Mouse (Mus musculus) gastrocnemius, postnatal 4 days (tissue): ENCODE results near the gene C130032M10Rik. TPM values are rescaled to one million over a fixed set of nuclear protein-coding genes. Genes with fewer than 3 reads are reported as not detected.

Experiments used
- DNase-seq, 2 experiments: peaks; one replicate each; pipeline ENCODE4 v3.0.0; 2021 to 2022; ENCODE audit warnings: low spot score in 2 of 2, mixed read lengths in 2 of 2
- long read RNA-seq, 2 experiments: library from polyadenylated mRNA; stranded (forward); transcript quantifications; one replicate each; pipeline ENCODE4 v2.0.0; 2021
- total RNA-seq, 2 experiments: library from RNA; stranded (reverse); gene quantifications; 2 replicates each; pipeline ENCODE4 v1.2.3; 2021

The C130032M10Rik gene
- total RNA-seq, result not detected
- long read RNA-seq, experiment 1, result 0 reads
- long read RNA-seq, experiment 2, result 0 reads

DNA sequence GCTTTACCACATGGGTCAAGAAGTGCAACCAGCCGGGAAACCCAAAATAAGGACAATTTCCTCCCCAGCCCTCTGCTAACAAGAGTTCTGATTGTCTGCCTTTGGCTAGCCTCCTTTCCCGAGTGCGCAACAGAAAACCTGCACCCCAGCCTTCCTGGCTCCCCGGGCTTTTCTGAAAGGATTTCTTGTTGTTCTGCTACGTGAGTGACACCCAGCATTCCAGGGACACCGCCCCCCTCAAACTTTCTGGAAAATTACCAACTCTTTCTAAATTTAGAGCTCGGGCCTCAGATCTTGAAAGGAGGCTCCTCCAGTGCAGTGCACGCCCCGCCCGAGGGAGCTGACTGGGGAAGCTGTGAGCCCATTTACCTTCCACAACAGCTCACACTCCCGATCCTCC lies at the start of gene C130032M10Rik:
Gene C130032M10Rik (plus strand): TSS at position 334 of the 400 bp plus-strand sequence.
- no peak for DNase-seq

DNA sequence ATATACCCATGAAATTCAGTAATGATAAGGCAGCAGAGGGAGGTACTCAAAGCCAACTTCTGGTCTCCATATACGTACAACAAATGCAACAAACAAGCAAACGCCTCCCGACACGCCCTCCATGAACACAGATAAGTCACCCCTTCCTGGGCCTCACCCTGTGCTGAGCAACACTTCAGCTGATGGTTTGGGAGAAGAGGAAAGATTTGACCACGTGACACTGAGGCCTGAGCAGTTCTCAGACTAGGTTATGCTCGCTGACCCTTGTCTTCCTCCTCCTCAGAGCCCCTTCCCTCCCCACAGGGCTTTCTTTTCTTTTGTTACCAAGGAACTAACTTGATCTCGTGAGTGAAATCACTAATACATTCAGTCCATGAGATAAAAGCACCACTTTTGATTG lies 48.6 kb upstream of the C130032M10Rik start:
- no peak for DNase-seq

DNA sequence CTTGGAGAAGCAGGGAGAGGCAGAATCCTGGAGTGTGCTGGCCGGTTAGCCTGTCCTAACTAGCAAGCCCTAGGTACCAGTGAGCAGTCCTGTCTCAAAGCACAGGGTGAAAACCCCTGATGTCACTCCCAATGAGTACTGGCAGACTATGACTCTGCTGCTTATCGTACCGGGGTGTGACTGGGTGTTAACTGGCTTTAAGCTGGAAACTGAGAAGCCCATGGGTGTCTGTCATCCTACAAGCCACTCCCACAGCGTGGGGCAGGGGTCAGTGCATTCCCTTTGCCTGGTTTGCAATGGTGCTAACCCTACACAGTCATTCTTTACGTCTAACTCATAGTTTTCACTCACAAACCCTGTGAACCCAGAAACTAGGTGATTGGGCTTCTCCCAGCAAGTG lies 47.3 kb upstream of the C130032M10Rik start:
- no peak for DNase-seq

DNA sequence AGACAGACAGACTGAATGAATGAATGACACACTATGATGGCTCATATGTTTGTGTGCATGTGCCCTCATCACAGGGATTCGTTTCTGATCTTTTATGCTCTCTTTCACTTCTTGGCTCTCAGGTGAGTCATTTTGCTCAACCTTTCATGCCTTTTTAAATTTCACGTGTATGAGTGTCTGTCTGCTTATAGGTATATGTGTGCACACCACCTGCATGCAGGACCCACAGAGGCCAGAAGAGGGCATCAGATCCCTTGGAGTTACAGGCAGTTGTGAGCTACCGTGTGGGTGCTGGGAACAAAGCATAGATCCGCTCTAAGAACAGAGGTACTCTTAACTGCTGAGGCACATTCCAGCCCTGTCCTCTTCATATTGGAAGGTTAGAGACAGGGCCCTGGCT lies 46.8 kb upstream of the C130032M10Rik start:
- DNase-seq, result no peak

DNA sequence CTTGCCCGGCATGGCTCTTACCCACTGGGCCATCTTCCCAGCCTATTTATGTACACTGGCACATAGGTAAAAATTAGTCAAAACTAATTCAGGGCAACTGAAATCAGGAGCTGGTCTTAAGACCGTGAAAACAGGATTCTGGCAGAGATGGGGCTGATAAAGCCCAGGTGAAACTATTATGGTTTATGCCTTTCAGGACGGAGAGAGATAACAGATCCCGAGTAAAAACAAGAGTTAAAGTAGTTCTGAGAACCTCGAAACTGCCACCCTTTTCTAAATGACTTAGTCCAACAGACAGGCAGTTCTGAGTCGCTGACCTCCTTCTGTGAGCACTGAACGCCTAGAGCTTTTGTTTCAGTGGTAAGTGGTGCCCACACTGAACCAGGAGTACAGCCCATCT lies 43.6 kb upstream of the C130032M10Rik start:
- no peak for DNase-seq

DNA sequence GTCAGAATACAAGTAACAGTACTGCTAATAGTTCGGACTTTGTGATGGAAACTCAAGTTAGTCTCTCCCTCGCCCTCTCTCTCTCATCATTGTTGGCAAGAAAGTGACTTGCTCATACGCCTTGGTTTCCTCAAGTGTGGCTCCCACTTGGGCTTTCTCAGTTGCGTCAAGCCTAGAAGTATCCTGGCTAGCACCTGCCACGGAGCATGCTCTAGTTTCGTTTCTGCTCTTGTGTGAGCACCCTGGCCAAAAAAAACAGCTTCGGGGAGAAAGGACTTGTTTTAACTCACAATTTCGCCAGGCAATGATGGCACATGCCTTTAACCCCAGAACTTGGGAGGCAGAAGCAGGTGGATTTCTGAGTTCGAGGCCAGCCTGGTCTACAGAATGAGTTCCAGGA lies 38.5 kb upstream of the C130032M10Rik start:
- no peak for DNase-seq

DNA sequence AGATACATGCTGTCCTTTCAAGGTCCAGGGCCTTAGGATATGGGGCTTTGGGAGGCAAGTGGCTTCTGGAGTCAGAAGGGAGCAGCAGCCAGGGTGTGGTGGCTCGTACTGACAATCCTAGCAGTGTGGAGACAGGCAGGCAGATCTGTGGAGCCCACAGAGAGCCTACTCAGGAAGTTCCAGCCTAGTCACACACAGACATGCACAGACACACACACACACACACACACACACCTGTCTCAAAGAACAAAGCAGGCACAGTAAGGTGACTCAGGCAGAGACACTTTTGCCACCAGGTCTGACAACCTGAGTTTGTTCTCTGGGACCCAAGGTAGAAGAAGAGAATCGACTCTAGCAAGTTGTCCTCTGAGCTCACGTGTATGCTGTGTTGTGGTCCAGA lies 34.6 kb upstream of the C130032M10Rik start:
- no peak for DNase-seq

DNA sequence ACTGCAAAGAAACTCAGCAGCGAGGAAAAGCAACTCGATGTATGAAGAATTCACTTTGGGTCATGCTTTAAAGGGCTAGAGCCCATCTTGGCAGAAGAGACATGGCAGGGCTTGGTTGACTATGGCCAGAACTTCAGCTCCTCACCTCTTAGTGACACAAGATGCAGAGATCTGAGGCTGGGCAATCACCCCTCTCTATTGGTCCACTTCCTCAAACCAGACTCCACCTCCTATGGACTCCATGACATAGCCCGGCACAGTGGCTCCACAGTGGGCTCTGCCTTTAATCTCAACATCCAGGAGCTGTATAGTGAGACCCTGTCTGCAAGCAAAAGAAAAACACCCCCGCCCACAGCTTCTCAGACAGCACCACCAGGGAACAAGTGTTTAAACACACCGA lies 30.7 kb upstream of the C130032M10Rik start:
- DNase-seq, result no peak

- DNase-seq, result no peak
Observed at GRCm38 (mm10) chr9:114486808-114487207, 28.7 kb upstream of the C130032M10Rik start.

DNA sequence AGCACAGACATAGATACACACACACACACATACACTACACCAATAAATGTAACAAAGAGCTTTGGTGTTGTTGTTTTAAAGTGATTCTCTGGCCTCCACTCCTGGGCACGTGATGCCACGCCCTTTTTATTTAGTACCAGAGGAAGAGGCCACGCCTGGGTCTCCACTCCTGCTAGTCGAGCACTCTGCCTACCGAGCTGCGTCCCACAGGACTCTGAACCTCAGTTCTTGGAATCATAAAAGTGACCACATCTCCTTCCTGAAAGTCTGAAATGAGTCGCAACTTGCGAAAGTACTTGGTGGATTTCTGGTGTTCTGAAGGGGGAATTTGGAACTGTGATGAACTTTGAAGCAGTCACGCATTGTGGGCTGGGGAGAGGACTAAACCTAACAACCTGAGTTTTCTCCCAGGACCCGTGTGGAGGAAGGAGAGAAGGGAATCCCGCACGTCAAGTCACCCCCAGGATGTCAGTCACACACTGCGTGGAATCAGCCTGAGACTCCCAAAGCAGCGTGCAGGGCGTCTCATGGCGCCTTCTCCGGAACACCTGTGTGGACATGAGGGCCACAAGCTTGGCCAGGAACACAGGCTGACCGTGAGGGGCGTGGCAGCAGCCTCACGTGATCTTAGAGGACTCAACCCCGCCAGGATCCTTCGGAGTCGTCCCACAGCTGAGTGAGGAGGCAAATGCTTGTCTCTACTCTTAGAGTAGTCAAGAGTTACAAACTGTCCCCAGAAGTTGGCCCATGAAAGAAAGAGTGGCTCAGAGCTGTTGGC lies 27.8 kb upstream of the C130032M10Rik start:
- DNase-seq, result no peak

DNA sequence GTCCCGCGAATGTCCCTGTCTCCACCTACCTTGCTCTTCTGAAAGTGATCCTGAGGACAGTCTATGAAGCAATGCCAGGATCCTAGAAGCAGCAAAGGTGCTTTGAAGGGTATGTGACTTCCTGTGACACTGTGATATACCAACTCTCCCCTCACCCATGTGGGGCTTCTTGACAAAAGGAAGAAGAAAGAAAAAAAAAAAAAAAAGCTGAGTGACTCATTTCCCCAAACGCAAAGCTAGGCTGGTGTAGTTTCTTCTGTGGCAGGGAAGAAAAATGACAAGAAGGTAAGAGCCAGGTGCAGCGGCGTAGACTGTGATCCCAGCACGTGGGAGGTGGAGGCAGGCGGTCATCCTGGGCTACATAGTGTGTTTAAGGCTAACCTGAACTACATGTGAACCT lies 19.0 kb upstream of the C130032M10Rik start:
- DNase-seq, result no peak

DNA sequence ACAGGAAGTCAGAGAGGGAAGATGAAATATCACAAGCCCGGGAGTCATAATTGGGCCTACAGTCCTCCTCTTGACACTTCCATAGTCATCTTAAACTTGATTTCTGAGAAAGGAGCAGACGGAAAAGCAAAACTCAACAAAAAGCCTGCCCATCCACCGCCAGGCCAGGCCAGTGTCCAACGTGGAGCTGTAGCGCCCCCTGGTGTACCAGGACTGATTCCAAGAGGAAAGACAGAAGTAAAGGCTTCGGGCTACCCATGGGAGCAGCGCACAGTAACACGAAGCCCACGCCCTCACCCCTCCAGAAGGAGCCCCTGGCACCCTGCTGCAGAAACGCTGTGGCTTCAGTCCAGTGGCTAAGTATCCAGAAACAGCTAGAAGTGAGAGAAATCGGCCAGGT lies 17.3 kb upstream of the C130032M10Rik start:
- peak; percentile 77 to 88 for DNase-seq

DNA sequence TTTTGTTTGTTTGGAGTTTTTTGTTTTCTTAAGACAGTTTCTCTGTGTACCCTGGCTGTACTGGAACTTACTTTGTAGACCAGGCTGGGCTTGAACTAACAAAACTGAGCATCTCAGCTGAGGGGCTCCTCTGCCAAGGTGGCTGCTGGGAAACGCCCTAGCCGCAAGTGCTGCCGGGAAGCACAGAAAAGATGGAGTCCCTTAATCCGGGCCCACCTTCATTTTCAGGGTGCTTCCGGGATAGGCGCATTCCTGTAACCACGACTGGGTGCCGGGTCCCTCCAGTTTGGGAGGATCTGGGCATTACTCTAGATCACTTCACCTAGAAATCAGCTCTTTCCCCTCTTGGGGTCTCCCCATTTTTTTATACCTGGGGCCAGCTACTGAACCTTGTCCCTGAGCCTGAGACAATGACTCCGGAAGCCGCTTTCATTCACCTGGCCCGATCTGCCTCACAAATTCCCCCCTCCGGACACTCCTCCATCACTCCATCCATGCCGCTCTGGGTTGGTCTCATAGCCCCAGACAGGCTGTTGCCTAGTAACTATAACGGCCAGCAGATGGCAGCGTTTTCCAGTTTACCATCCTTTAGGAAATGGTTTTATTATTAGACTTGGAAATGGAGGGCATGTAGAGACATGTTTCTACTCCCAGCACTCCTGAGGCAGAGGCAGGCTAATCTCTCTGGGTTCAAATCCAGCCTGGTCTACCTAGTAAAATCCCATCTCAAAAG lies 15.5 kb upstream of the C130032M10Rik start:
- DNase-seq, result peak; percentile 31 to 69

DNA sequence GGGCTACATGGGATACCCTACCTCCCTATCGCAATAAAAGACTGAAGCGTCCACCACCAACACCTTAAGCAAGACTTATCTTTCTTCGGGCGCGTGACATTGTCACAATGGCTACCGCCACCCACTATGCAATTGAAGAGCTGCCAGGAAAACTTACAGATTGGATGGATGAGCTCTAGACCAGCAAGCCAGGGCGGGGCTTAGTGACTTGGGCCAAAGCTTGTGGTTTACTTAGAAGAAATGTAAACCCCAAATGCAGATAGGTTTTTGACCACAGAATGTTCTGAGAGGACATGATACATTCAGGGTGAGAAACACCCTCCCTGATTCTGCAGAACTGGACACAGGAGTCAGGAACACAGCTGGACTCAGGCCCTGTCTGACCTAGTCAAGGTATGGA lies 14.4 kb upstream of the C130032M10Rik start:
- no peak for DNase-seq

GRCm38 (mm10) chr9:114501913-114502312 lies 13.6 kb upstream of the C130032M10Rik start:
- no peak for DNase-seq

- DNase-seq, result no peak
Observed at GRCm38 (mm10) chr9:114502711-114503427, 12.6 kb upstream of the C130032M10Rik start.

- DNase-seq, result no peak
Observed at GRCm38 (mm10) chr9:114504816-114505215, 10.7 kb upstream of the C130032M10Rik start, which contains the start of gene Ccr4. TSS of gene Ccr4 (minus strand) at chr9:114504916.

DNA sequence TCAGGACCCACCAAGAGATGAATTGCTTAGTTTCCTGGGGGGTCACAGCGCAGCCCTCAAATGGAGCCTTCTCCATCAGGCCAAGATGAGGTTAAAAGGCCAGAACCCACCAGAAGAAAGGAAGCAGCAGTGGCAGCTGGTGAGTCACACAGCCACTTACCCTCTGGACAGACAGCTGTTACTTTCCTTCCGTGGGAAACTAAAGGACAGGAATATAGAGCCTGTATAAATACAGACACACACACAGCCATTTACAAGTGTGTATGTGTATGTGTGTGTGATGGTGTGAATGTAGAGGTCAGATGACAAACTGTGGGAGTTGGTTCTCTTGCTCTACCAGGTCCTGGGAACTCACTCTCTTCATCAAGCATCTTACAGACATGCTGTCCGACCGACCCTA lies 8.9 kb upstream of the C130032M10Rik start:
- no peak for DNase-seq

- DNase-seq, result no peak
Observed at GRCm38 (mm10) chr9:114507421-114507820, 8.1 kb upstream of the C130032M10Rik start.

- DNase-seq, result no peak
Observed at GRCm38 (mm10) chr9:114509785-114510184, 5.7 kb upstream of the C130032M10Rik start.

DNA sequence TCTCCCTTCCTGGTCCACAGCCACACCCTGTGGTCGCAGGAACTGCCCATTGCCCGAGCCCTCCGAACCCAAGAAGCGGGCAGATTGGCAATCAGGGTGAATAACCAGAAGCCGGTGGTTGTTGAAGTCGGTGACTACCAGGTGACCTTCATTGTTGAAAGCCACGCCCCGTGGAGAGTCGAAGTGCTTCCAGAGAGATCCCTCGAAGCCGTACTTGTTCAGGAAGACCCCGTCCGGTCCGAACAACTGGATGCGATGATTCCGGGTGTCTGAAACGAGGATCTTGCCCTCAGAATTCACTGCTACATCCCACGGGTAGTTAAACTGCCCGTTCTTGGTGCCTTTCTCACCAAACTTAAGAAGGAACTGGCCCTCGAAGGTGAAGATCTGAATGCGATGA lies 2.7 kb upstream of the C130032M10Rik start:
- no peak for DNase-seq
